Mouse (Mus musculus) embryonic facial prominence, embryonic 13.5 days (tissue): ENCODE measurements around the gene Hsd17b1. TPM values are rescaled to one million over a fixed set of nuclear protein-coding genes. Genes with fewer than 3 reads are reported as not detected.

Experiments used
- ATAC-seq: fragments of 200-750 bp; cut with Nextera tagmentation; 2 replicates; pipeline ENCODE4 v1.8.0; 2017; ENCODE audit warnings: low read depth; ENCODE audit not compliant: insufficient number of reproducible peaks, insufficient read depth, low FRiP score, low TSS enrichment
- H3K27ac ChIP-seq: fragments of 300-500 bp; sonication (generic); 2 replicates; pipeline ENCODE4 v1.5.1; 2015; ENCODE audit warnings: moderate library complexity, mild to moderate bottlenecking, inconsistent platforms
- H3K27me3 ChIP-seq: fragments of 300-500 bp; sonication (generic); 2 replicates; pipeline ENCODE4 v1.6.1; 2015; ENCODE audit warnings: mild to moderate bottlenecking, inconsistent platforms
- H3K36me3 ChIP-seq: fragments of 300-500 bp; sonication (generic); 2 replicates; pipeline ENCODE4 v1.6.1; 2015; ENCODE audit warnings: mild to moderate bottlenecking, inconsistent platforms
- H3K4me1 ChIP-seq: fragments of 300-500 bp; sonication (generic); 2 replicates; pipeline ENCODE4 v1.6.1; 2015; ENCODE audit warnings: inconsistent platforms
- H3K4me2 ChIP-seq: fragments of 300-500 bp; sonication (generic); 2 replicates; pipeline ENCODE4 v1.6.1; 2015; ENCODE audit warnings: moderate library complexity, mild to moderate bottlenecking, inconsistent platforms
- H3K4me3 ChIP-seq: fragments of 300-500 bp; sonication (generic); 2 replicates; pipeline ENCODE4 v1.5.1; 2015; ENCODE audit warnings: mild to moderate bottlenecking, inconsistent platforms
- H3K9ac ChIP-seq: fragments of 300-500 bp; sonication (generic); 2 replicates; pipeline ENCODE4 v1.6.1; 2015; ENCODE audit warnings: mild to moderate bottlenecking, inconsistent platforms
- H3K9me3 ChIP-seq: fragments of 300-500 bp; sonication (generic); 2 replicates; pipeline ENCODE4 v1.6.1; 2016; ENCODE audit warnings: inconsistent platforms
- WGBS: fragments of 180-500 bp; shearing (Covaris S2); methylation state at CpG from one replicate; pipeline ENCODE4 v1.1.7; 2015; ENCODE audit warnings: mixed read lengths; 5-methylcytosine and 5-hydroxymethylcytosine counted together
- polyA plus RNA-seq: library from polyadenylated mRNA; unstranded; fragments of >200 nt; fragmentation: Nextera tagmentation; extraction: Ambion mirVana; gene quantifications from 2 replicates; pipeline ENCODE4 v1.2.1, GENCODE M21; 2015

The Hsd17b1 gene
- polyA plus RNA-seq, 1 experiment from 2014 or later: 0.15 TPM

DNA sequence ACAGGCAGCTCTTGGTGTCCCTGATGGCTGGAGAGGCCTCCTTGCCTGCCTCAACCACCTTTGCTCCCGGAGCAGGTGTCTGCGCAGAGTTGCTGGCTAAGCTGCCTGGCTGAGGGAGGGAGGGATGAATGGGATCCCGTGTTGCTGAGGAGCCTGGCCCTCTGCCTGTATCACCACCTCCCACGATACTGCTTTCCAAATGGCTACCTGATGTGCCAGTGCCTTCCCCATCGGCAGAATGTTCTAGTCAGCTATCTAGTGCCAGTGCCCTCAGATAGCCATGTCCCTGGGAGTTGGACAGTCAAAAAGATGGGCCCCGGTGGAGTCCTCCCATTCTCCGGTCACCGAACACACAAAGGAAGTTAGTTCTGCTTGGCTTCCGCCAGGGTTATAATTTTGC is 27.9 kb upstream of the Hsd17b1 start:
- Histone ChIP-seq H3K4me1 (no peaks in the 10 kb centered on the region), H3K27me3 (no peaks in the 10 kb centered on the region), H3K4me3 (no peak overlapping the region), H3K36me3 (peaks cover 86% of the 10 kb centered on the region), H3K4me2 (no peak overlapping the region), H3K27ac (no peak overlapping the region), H3K9ac (no peak overlapping the region), H3K9me3 (no peaks in the 10 kb centered on the region)
- no peak for ATAC-seq
- WGBS: 89% methylated on average over 9 of the region's 9 CpGs

DNA sequence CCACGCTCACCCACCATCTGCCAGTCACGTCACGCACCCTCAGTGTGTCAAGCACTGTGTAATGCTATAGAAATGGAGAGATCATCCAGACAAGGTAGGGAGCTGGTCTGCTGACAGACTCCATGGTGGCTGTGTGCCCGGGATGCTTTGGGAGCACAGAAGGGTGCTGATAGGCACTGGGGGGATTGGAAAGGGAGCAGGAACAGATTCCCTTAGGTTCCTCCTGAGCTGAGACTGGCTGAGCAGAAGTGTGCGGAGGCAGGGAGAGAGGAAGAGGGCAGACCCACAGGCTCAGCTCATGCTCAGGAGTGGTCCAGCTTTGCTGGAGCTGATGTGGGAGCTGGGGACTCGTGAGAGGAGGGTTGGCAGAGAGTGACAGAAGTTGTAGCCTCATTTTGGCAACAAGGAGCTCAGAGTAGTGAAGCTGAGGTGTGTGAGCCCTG is 27.1 kb upstream of the Hsd17b1 start:
- H3K27ac ChIP-seq: no peak overlapping the region
- no peaks in the 10 kb centered on the region for H3K4me1 ChIP-seq
- 90% methylated on average over 6 of the region's 6 CpGs for WGBS
- no peak overlapping the region for H3K4me2 ChIP-seq
- ATAC-seq: no peak
- no peaks in the 10 kb centered on the region for H3K27me3 ChIP-seq
- H3K9ac ChIP-seq: no peak overlapping the region
- H3K4me3 ChIP-seq: no peak overlapping the region
- H3K36me3 ChIP-seq: peaks cover 82% of the 10 kb centered on the region
- no peaks in the 10 kb centered on the region for H3K9me3 ChIP-seq

DNA sequence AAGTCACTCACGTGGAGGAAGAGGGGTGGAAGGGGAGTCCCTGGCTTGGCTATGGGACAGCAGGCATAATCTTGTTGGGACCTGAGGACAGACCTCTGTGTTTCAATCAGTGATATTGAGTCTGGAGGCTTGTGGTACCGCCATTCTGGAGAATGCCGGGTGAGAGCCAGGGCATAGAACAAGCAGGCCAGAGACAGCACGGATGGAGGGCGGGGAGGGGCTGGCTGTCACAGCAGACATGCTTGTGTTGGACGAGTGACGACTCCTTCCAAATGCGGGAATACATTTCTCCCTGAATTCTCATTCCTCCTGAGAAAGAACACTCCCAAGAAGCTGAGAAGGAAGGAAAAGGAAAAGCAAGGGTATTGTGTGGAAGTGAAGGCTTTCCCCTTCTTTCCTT is 26.6 kb upstream of the Hsd17b1 start:
- Histone ChIP-seq H3K27ac (no peak overlapping the region), H3K4me1 (no peaks in the 10 kb centered on the region), H3K4me2 (no peak overlapping the region), H3K4me3 (no peak overlapping the region), H3K27me3 (no peaks in the 10 kb centered on the region), H3K9me3 (no peaks in the 10 kb centered on the region), H3K36me3 (peaks cover 78% of the 10 kb centered on the region), H3K9ac (no peak overlapping the region)
- no peak for ATAC-seq
- WGBS: 88% methylated on average over 8 of the region's 8 CpGs

DNA sequence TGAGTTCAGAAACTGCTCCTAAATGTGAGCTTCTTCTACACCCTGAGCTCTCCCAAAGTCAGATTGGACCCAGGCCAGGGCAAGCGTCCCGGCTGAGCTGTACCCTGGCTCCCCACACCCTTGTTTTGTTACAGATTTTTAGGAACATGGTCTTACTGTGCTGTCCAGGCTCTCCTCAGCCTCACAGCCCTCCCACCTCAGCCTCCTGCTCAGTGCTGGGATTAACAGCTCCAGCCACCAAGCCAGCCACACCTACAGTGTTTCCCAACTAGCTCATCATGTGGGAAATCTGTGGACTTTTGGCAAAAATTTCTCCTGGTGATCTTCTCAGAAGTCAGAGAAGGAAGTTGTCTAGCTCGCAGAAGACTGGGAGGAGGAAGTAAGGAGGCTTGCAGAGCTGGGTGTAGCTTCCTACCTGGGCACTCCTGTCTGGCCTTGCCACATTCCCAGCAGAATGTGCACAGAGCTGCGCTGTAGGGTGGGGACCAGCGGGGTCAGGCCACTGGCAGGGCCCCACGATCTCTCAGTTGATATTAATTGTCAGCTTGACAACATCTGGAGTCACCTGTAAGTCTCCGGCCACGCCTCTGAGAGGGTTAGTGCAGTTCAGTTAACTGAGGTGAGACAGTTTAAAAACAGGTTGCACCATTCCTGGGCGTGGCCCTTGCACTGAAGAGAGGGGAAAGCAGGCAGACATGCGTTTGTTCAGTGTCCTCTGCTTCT is 25.3 kb upstream of the Hsd17b1 start:
- Histone ChIP-seq H3K27ac (no peak overlapping the region), H3K4me3 (no peak overlapping the region), H3K9ac (no peak overlapping the region), H3K36me3 (peaks cover 74% of the 10 kb centered on the region), H3K27me3 (no peaks in the 10 kb centered on the region), H3K4me1 (no peaks in the 10 kb centered on the region), H3K9me3 (no peaks in the 10 kb centered on the region), H3K4me2 (no peak overlapping the region)
- ATAC-seq: no peak
- WGBS: 89% methylated on average over 10 of the region's 10 CpGs

DNA sequence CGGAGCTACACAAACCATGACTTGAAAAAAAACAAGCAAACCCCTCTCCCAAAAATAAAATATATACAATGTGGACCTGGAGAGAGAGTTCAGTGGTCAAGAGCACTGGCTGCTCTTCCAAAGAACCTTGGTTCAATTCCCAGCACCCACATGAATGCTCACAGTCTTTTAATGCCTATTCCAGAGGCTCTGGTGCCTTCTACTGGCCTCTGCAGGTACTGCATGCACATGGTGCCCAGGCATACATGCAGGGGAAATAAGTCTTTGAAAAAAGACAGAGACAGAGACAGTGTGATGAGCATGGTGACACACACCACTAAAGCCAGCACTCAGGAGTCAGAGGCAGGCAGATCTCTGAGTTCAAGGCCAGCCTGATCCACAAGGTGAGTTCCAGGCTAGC is 24.2 kb upstream of the Hsd17b1 start:
- Histone ChIP-seq H3K27me3 (no peaks in the 10 kb centered on the region), H3K4me2 (no peak overlapping the region), H3K9ac (no peak overlapping the region), H3K4me1 (peaks cover 3% of the 10 kb centered on the region; the same call in 1 of the 2 replicates), H3K4me3 (no peak overlapping the region), H3K27ac (no peak overlapping the region), H3K9me3 (no peaks in the 10 kb centered on the region), H3K36me3 (peaks cover 65% of the 10 kb centered on the region)
- no peak for ATAC-seq
- WGBS: 97% methylated on average over 1 of the region's 1 CpGs

DNA sequence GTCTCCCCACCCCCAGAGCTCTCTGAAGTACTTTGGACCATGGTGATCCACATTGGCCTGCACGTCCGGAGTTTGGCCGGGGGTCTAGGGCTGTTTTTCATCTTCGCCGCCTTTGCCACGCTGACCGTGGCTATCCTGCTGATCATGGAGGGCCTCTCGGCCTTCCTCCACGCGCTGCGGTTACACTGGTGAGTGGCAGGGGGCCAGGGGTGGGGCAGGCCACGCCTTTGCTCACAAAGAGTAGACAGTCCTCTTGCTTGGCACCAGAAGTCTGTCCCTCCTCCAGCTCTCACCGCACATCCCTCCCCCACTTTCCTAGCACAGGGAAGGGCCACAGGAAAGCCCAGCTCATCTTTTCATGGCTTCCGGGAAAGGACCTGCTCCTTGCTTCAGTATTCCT is 22.8 kb upstream of the Hsd17b1 start:
- Histone ChIP-seq H3K4me3 (no peak overlapping the region), H3K27ac (no peak overlapping the region), H3K36me3 (peaks cover 51% of the 10 kb centered on the region), H3K4me2 (no peak overlapping the region), H3K9ac (0 out of 2 replicates have a peak overlapping the region, but pooled peaks have one; percentile 36), H3K9me3 (no peaks in the 10 kb centered on the region), H3K27me3 (no peaks in the 10 kb centered on the region), H3K4me1 (peaks cover 13% of the 10 kb centered on the region)
- no peak for ATAC-seq
- 78% methylated on average over 14 of the region's 14 CpGs for WGBS

DNA sequence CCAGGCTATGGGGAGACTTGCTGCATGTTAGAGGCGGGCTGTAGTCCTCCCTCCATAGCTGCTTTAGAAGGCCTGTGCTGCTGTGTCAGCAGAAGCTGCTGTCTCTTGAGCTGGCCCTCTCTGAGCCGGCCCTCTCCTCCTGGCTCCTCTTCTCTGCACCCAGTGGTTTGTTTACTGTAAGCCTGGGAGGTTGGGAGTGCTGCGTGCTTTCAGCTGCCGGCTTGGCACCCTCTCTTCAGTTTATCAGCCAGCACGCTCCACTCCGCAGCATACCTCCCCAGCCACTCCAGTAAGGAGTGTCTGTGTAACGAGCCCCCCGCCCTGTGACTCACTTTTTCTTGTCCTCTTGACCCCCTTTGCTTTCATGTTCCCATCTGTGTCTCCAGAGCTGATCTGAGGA is 21.3 kb upstream of the Hsd17b1 start:
- peaks cover 26% of the 10 kb centered on the region for H3K4me1 ChIP-seq
- H3K27ac ChIP-seq: 0 out of 2 replicates have a peak overlapping the region, but pooled peaks have one; percentile 22
- H3K4me3 ChIP-seq: no peak overlapping the region
- peaks cover 42% of the 10 kb centered on the region for H3K36me3 ChIP-seq
- no peak overlapping the region for H3K4me2 ChIP-seq
- H3K27me3 ChIP-seq: no peaks in the 10 kb centered on the region
- 0 out of 2 replicates have a peak overlapping the region, but pooled peaks have one; percentile 36 for H3K9ac ChIP-seq
- no peaks in the 10 kb centered on the region for H3K9me3 ChIP-seq
- 58% methylated on average over 8 of the region's 8 CpGs for WGBS
- ATAC-seq: no peak

DNA sequence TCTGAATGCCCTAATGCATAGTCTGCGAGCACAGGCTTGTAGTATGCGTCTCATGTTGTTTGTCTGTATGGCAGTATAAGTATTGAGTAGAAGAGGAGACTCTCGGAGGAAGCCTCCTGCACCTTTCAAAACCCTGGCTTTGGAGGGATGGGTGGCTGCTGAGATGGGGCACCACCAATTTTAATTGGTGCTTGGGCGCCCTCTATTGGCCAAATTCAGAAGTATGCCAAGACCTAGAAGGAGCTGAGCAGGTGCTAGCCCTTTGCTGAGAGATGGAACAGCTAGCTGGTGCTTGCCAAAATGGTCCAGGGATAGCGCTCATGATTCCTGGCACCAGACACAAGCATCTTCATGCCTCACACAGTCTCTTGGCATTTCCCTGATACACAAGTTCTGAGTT is 20.4 kb upstream of the Hsd17b1 start:
- Histone ChIP-seq H3K4me2 (no peak overlapping the region), H3K36me3 (peaks cover 42% of the 10 kb centered on the region), H3K4me1 (peaks cover 31% of the 10 kb centered on the region), H3K9me3 (no peaks in the 10 kb centered on the region), H3K27me3 (no peaks in the 10 kb centered on the region), H3K4me3 (no peak overlapping the region), H3K27ac (no peak overlapping the region), H3K9ac (no peak overlapping the region)
- 37% methylated on average over 5 of the region's 5 CpGs for WGBS
- no peak for ATAC-seq

DNA sequence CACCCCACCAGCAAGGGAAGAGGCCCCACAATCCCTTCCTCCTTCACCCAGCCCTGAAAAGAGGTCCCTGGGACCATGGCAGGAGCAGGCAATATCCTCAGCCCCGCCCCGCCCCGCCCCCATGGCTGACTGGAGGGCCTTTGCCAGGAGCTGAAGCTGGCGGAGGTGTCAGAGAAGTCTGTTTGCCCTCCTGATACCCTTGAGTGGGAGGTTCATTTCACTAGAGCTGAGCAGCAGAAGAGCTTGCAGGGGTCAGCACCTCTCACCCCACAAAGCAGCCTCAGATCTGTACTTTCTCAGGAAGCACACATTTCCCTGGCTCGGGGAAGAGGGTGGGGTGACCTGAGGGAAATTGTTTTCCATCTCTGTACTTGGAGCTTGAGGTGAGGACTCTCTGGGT is 19.5 kb upstream of the Hsd17b1 start:
- Histone ChIP-seq H3K4me3 (no peak overlapping the region), H3K36me3 (peaks cover 36% of the 10 kb centered on the region), H3K4me2 (no peak overlapping the region), H3K9ac (no peak overlapping the region), H3K27me3 (no peaks in the 10 kb centered on the region), H3K9me3 (no peaks in the 10 kb centered on the region), H3K27ac (no peak overlapping the region), H3K4me1 (peaks cover 40% of the 10 kb centered on the region)
- ATAC-seq: no peak
- 77% methylated on average over 5 of the region's 5 CpGs for WGBS

DNA sequence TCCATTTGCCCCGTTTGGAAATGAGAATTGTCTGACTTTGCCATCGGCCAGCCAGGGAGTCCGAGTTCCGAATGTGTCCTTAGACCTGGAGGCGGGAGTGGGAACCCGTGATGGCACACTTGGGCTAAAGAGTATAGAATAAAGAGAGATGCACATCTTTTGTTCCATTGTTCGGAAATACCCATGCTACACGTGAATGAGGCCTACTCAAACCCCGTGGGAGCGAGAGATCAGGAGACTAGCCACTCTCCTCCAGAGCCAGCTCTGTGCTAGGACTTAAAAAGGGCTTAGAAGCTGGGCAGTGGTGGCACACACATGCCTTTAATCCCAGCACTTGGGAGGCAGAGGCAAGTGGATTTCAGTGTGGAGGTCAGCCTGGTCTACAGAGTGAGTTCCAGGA is 18.7 kb upstream of the Hsd17b1 start:
- no peak overlapping the region for H3K4me2 ChIP-seq
- peaks cover 48% of the 10 kb centered on the region for H3K4me1 ChIP-seq
- no peak overlapping the region for H3K9ac ChIP-seq
- H3K9me3 ChIP-seq: no peaks in the 10 kb centered on the region
- no peak overlapping the region for H3K4me3 ChIP-seq
- H3K27ac ChIP-seq: peak overlapping the region; percentile 96
- WGBS: 86% methylated on average over 10 of the region's 10 CpGs
- no peak for ATAC-seq
- H3K36me3 ChIP-seq: peaks cover 35% of the 10 kb centered on the region
- H3K27me3 ChIP-seq: no peaks in the 10 kb centered on the region

DNA sequence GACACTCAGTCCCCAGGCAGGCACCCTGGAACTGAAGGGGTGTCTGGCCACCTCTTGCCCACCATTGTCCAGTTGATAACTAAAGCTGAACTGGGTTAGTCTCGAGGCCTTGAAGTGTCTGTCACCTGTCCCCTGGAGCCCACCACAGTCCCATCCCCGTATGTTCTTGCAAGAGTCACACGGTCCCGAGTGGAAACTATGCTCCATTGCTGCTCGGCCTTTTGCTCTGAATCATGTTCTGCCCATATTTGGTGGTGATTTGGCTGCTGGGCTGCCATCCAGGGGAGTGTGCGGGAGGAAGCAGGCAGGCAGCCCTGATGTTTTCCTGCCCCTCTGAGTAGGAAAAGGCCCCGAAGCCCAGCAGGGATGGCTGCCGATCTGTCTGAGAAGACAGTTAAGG is 18.1 kb upstream of the Hsd17b1 start:
- no peak for ATAC-seq
- WGBS: 46% methylated on average over 8 of the region's 8 CpGs
- H3K9me3 ChIP-seq: no peaks in the 10 kb centered on the region
- peak overlapping the region; percentile 96 for H3K27ac ChIP-seq
- no peaks in the 10 kb centered on the region for H3K27me3 ChIP-seq
- no peak overlapping the region for H3K4me3 ChIP-seq
- no peak overlapping the region for H3K9ac ChIP-seq
- H3K4me2 ChIP-seq: no peak overlapping the region
- peaks cover 49% of the 10 kb centered on the region for H3K4me1 ChIP-seq
- peaks cover 31% of the 10 kb centered on the region for H3K36me3 ChIP-seq

DNA sequence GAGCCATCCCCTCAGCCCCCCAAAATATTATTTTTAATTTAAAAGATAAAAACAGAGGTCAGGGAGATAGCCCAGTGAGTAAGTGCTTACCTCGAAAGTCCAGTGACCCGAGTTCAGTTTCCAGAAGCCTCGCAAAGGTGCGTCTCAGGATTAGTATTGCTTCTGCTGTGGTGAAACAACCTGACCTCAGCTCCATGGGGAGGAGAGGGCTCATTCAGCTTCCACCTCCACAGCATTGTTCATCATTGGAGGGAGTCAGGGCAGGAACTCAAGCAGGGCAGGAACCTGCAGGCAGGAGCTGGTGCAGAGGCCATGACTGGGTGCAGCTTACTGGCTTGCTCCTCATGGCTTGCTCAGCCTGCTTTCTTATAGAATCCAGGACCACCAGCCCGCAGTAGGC is 17.2 kb upstream of the Hsd17b1 start:
- H3K4me2 ChIP-seq: no peak overlapping the region
- no peak for ATAC-seq
- H3K27ac ChIP-seq: peak overlapping the region; percentile 96
- H3K9ac ChIP-seq: no peak overlapping the region
- H3K4me3 ChIP-seq: no peak overlapping the region
- H3K27me3 ChIP-seq: no peaks in the 10 kb centered on the region
- no peaks in the 10 kb centered on the region for H3K9me3 ChIP-seq
- peaks cover 26% of the 10 kb centered on the region for H3K36me3 ChIP-seq
- WGBS: 82% methylated on average over 5 of the region's 5 CpGs
- peaks cover 49% of the 10 kb centered on the region for H3K4me1 ChIP-seq
